Mouse (Mus musculus) kidney, embryonic 15.5 days (tissue): ENCODE measurements around the gene Tex22. TPM values are rescaled to one million over a fixed set of nuclear protein-coding genes. Genes with fewer than 3 reads are reported as not detected.

Experiments used
- ATAC-seq: fragments of 200-750 bp; cut with Nextera tagmentation; replicated peaks from 2 replicates; pipeline ENCODE4 v1.8.0; 2017; ENCODE audit warnings: moderate TSS enrichment; ENCODE audit not compliant: low FRiP score
- H3K27ac ChIP-seq: fragments of 300-500 bp; sonication (generic); 2 replicates; pipeline ENCODE4 v1.5.1; 2015; ENCODE audit warnings: mild to moderate bottlenecking, inconsistent platforms
- H3K27me3 ChIP-seq: fragments of 300-500 bp; sonication (generic); 2 replicates; pipeline ENCODE4 v1.6.1; 2015; ENCODE audit warnings: inconsistent platforms
- H3K36me3 ChIP-seq: fragments of 300-500 bp; sonication (generic); 2 replicates; pipeline ENCODE4 v1.6.1; 2015; ENCODE audit warnings: inconsistent platforms
- H3K4me1 ChIP-seq: fragments of 300-500 bp; sonication (generic); 2 replicates; pipeline ENCODE4 v1.6.1; 2015; ENCODE audit warnings: inconsistent platforms
- H3K4me2 ChIP-seq: fragments of 300-500 bp; sonication (generic); 2 replicates; pipeline ENCODE4 v1.6.1; 2015; ENCODE audit warnings: moderate library complexity, mild to moderate bottlenecking, inconsistent platforms
- H3K4me3 ChIP-seq: fragments of 300-500 bp; sonication (generic); replicated peaks from 2 replicates; pipeline ENCODE4 v1.5.1; 2015; ENCODE audit warnings: mild to moderate bottlenecking, inconsistent platforms
- H3K9ac ChIP-seq: fragments of 300-500 bp; sonication (generic); 2 replicates; pipeline ENCODE4 v1.6.1; 2015; ENCODE audit warnings: mild to moderate bottlenecking, inconsistent platforms
- H3K9me3 ChIP-seq: fragments of 300-500 bp; sonication (generic); replicated peaks from 2 replicates; pipeline ENCODE4 v1.6.1; 2016; ENCODE audit warnings: inconsistent platforms
- WGBS: fragments of 180-500 bp; shearing (Covaris S2); methylation state at CpG from one replicate; pipeline ENCODE4 v1.1.7; 2015; ENCODE audit warnings: mixed read lengths; 5-methylcytosine and 5-hydroxymethylcytosine counted together
- polyA plus RNA-seq: library from polyadenylated mRNA; unstranded; fragments of >200 nt; fragmentation: Nextera tagmentation; extraction: Ambion mirVana; gene quantifications from 2 replicates; pipeline ENCODE4 v1.2.1, GENCODE M21; 2015

Gene Tex22
- polyA plus RNA-seq = 0.80 TPM in 1 of 2 replicates, not detected in the other

- 2% methylated on average over 32 of the region's 32 CpGs for WGBS
These were observed at the start of gene Tex22 for GRCm38 (mm10) chr12:113074329-113075062. Gene Tex22 (plus strand): TSS chr12:113074502.

DNA sequence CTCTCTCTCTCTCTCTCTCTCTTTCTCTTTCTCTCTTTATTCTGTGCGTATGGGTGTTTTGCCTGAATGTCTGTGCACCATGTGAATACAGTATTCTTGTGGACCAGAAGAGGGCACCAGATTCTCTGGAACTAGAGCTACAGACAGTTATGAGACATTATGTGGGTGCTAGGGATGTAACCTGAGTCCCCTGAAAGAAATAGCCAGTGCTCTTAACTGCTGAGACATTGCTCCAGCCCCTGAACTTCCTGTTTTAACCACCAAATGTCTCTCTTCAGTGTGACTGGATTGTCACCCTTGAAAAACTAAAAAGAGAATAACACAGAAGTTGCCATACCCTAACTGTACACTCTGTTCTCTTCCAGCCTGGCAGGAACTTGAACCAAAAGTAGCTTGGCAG, 47.7 kb upstream of the Tex22 start:
- peaks cover 32% of the 10 kb centered on the region for H3K4me1 ChIP-seq
- H3K9me3 ChIP-seq = no peaks in the 10 kb centered on the region
- H3K4me2 ChIP-seq = no peak overlapping the region
- no peak for ATAC-seq
- no peaks in the 10 kb centered on the region for H3K27me3 ChIP-seq
- WGBS = 96% methylated on average over 1 of the region's 1 CpGs
- peaks cover 15% of the 10 kb centered on the region for H3K36me3 ChIP-seq
- no peak overlapping the region for H3K9ac ChIP-seq
- no peak overlapping the region for H3K27ac ChIP-seq
- H3K4me3 ChIP-seq = no peak overlapping the region

More at GRCm38 (mm10) chr12:113074329-113075062, at the start of gene Tex22:
- H3K4me1 ChIP-seq = peaks cover 21% of the 10 kb centered on the region
- H3K4me2 ChIP-seq = peak within 1 kb of the TSS; percentile 94
- H3K9me3 ChIP-seq = no peaks in the 10 kb centered on the region
- peak; percentile 93 for ATAC-seq
- H3K9ac ChIP-seq = peak within 1 kb of the TSS; percentile 55
- H3K36me3 ChIP-seq = peaks cover 27% of the 10 kb centered on the region
- H3K27ac ChIP-seq = peak within 1 kb of the TSS; percentile 94
- H3K4me3 ChIP-seq = peak within 1 kb of the TSS; percentile 51
- H3K27me3 ChIP-seq = no peaks in the 10 kb centered on the region

- H3K4me1 ChIP-seq = peaks cover 42% of the 10 kb centered on the region
- no peak overlapping the region for H3K4me3 ChIP-seq
- WGBS = 82% methylated on average over 2 of the region's 2 CpGs
- H3K27me3 ChIP-seq = no peaks in the 10 kb centered on the region
- peaks cover 15% of the 10 kb centered on the region for H3K36me3 ChIP-seq
- no peak for ATAC-seq
- H3K4me2 ChIP-seq = no peak overlapping the region
- no peaks in the 10 kb centered on the region for H3K9me3 ChIP-seq
- H3K27ac ChIP-seq = no peak overlapping the region
- H3K9ac ChIP-seq = no peak overlapping the region
These were observed 46.8 kb upstream of the Tex22 start for GRCm38 (mm10) chr12:113027495-113027894.

DNA sequence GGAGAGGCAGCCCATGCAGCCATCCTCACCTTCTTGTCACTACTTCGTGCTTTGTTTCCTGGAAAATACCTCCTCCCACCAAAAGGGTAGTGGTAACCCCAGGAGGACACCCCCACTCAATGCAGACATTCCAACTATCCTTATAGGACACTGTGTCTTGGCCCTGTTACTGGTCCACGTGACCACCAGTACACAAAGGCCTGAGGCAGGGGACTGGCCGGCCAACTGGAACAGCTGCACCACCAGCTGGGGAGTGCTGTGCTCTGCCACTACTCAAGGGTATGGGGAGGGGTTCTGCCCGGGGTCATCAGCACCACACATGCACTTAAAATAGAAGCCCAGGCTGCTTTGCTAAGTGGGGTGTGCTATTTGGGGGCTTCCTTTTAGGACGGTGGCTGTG, 46.2 kb upstream of the Tex22 start:
- Histone ChIP-seq H3K9ac (no peak overlapping the region), H3K9me3 (no peaks in the 10 kb centered on the region), H3K4me3 (no peak overlapping the region), H3K4me2 (no peak overlapping the region), H3K27ac (no peak overlapping the region), H3K36me3 (peaks cover 15% of the 10 kb centered on the region), H3K4me1 (peaks cover 47% of the 10 kb centered on the region), H3K27me3 (no peaks in the 10 kb centered on the region)
- WGBS = 58% methylated on average over 5 of the region's 5 CpGs
- ATAC-seq = 0 out of 2 replicates have a peak, but pooled peaks have one; percentile 22

GRCm38 (mm10) chr12:113028898-113029297, 45.4 kb upstream of the Tex22 start:
- H3K4me3 ChIP-seq = no peak overlapping the region
- peaks cover 56% of the 10 kb centered on the region for H3K4me1 ChIP-seq
- H3K9me3 ChIP-seq = no peaks in the 10 kb centered on the region
- 71% methylated on average over 9 of the region's 9 CpGs for WGBS
- H3K4me2 ChIP-seq = no peak overlapping the region
- H3K9ac ChIP-seq = no peak overlapping the region
- no peak for ATAC-seq
- peaks cover 15% of the 10 kb centered on the region for H3K36me3 ChIP-seq
- H3K27ac ChIP-seq = no peak overlapping the region
- no peaks in the 10 kb centered on the region for H3K27me3 ChIP-seq

DNA sequence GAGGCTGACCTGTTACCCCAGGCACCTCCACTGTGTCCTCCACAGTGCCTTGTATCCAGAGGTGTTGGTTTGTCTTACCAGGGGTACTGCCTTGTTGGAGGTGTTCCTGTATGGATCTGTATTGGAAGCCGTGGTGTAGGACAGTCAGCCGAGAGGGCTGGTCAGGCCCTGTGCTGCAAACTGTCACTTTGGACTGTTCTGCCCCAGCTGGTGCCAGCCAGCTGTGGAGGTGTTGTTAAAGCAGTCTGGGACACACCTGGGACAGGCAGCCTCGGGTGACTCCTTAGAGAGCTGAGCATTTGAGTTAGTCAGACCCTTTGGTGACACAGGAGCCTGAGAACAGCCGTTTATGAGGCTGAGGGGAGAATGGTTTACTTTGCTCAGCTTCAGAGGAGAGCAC, 44.3 kb upstream of the Tex22 start:
- Histone ChIP-seq H3K36me3 (peaks cover 7% of the 10 kb centered on the region; the same call in 1 of the 2 replicates), H3K27me3 (no peaks in the 10 kb centered on the region), H3K9ac (no peak overlapping the region), H3K4me2 (no peak overlapping the region), H3K27ac (peak overlapping the region; percentile 13; the same call in 1 of the 2 replicates), H3K4me1 (peaks cover 59% of the 10 kb centered on the region), H3K4me3 (no peak overlapping the region), H3K9me3 (no peaks in the 10 kb centered on the region)
- ATAC-seq = no peak
- WGBS = 40% methylated on average over 4 of the region's 4 CpGs

DNA sequence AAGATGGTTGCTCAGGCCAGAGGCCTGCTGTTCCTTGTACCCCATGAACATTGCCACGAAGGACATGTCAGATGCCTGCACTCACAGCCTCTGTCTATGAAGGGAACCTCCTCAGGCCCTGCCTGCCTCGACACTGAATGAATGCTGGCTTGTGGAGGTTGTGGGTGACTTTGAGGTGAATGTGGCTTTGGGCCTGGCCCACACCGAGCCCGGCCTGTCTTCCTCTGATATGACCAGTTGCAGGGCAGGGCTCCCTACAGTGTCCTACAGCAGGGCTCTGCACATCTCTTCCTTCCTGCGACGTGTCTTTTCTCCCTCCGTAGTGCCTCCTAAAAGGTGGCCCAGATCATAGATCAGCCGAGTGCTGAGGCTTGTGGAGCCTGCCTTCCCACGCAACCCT, 43.3 kb upstream of the Tex22 start:
- no peak for ATAC-seq

DNA sequence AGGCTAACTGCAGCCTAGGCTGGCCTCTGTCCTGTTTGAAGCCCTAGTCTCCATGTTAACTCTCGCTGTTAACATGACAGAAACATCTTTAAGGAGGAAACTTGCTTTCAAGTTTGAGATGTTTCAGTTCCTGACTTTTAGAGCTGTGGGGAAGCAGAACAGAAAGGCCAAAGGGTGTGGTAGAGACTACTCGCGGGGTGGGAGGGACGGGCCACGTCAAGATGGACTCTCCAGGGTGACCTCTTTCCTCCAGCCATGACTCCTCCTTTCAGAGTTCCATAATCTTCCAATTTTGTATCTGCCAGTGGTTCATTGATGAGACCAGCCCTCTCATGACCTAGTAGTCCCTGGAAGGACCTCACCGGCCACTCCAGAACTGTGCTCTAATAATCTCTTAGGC, 42.9 kb upstream of the Tex22 start:
- no peaks in the 10 kb centered on the region for H3K9me3 ChIP-seq
- H3K9ac ChIP-seq = no peak overlapping the region
- no peak for ATAC-seq
- H3K27ac ChIP-seq = no peak overlapping the region
- WGBS = 90% methylated on average over 6 of the region's 6 CpGs
- H3K4me1 ChIP-seq = peaks cover 59% of the 10 kb centered on the region
- H3K4me3 ChIP-seq = no peak overlapping the region
- H3K36me3 ChIP-seq = no peaks in the 10 kb centered on the region
- no peak overlapping the region for H3K4me2 ChIP-seq
- no peaks in the 10 kb centered on the region for H3K27me3 ChIP-seq

More for the DNA sequence above, 43.3 kb upstream of the Tex22 start:
- Histone ChIP-seq H3K9ac (no peak overlapping the region), H3K4me3 (no peak overlapping the region), H3K27ac (no peak overlapping the region), H3K36me3 (peaks cover under 1% of the 10 kb centered on the region; the same call in 1 of the 2 replicates), H3K4me2 (no peak overlapping the region), H3K9me3 (no peaks in the 10 kb centered on the region), H3K27me3 (no peaks in the 10 kb centered on the region), H3K4me1 (peaks cover 59% of the 10 kb centered on the region)
- WGBS = 85% methylated on average over 9 of the region's 9 CpGs

GRCm38 (mm10) chr12:113032296-113033250, 41.7 kb upstream of the Tex22 start:
- Histone ChIP-seq H3K36me3 (no peaks in the 10 kb centered on the region), H3K4me2 (no peak overlapping the region), H3K4me1 (peaks cover 59% of the 10 kb centered on the region), H3K9me3 (no peaks in the 10 kb centered on the region), H3K27ac (peak overlapping the region; percentile 78), H3K9ac (0 out of 2 replicates have a peak overlapping the region, but pooled peaks have one; percentile 15), H3K4me3 (no peak overlapping the region), H3K27me3 (no peaks in the 10 kb centered on the region)
- 54% methylated on average over 11 of the region's 11 CpGs for WGBS
- ATAC-seq = peak; percentile 69

GRCm38 (mm10) chr12:113035093-113035492, 39.2 kb upstream of the Tex22 start:
- H3K36me3 ChIP-seq = no peaks in the 10 kb centered on the region
- H3K4me2 ChIP-seq = no peak overlapping the region
- no peak overlapping the region for H3K4me3 ChIP-seq
- no peak overlapping the region for H3K9ac ChIP-seq
- H3K27ac ChIP-seq = no peak overlapping the region
- H3K4me1 ChIP-seq = peaks cover 40% of the 10 kb centered on the region
- WGBS = 79% methylated on average over 2 of the region's 2 CpGs
- no peak for ATAC-seq
- no peaks in the 10 kb centered on the region for H3K9me3 ChIP-seq
- no peaks in the 10 kb centered on the region for H3K27me3 ChIP-seq

DNA sequence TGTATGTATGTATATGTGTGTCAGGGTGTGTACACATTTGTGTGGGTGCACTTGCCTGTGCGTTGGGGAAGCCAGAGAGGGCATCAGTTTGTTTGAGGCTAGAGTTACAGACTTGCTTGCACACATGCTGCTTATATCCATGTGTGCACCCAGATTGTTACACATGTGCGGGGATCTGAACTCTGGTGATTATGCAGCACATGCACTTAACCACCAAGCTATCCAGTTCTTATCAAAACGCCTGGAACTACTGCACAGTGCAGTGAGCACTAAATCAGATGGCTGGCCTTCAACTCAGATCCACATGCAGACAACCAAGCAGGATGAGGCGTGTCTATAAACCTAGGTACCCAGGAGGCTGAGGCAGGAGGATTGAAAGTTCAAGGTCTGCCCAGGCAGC, 37.3 kb upstream of the Tex22 start:
- no peak overlapping the region for H3K27ac ChIP-seq
- no peak overlapping the region for H3K9ac ChIP-seq
- H3K4me3 ChIP-seq = no peak overlapping the region
- H3K9me3 ChIP-seq = no peaks in the 10 kb centered on the region
- H3K36me3 ChIP-seq = no peaks in the 10 kb centered on the region
- no peak for ATAC-seq
- peaks cover 23% of the 10 kb centered on the region for H3K4me1 ChIP-seq
- no peak overlapping the region for H3K4me2 ChIP-seq
- no peaks in the 10 kb centered on the region for H3K27me3 ChIP-seq
- WGBS = 82% methylated on average over 4 of the region's 4 CpGs

DNA sequence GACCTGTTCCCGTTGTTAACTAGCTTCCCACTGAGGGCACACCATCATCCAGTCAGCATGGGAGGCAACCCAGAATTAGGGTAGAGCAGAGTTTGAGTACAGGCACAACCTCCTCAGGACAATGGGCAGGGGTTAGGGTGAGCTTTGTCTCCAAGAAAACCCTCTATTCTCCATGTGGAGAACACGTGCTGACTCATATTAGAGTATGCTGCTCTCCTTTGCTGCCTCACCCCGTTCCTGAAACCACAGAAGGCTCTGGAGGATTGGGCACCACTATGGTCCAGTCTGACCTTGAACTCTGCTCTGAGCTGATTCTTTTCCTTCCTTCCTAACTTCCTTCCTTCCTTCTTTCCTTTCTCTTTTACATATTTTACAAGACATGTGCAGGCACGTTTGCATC, 35.9 kb upstream of the Tex22 start:
- Histone ChIP-seq H3K36me3 (no peaks in the 10 kb centered on the region), H3K4me2 (no peak overlapping the region), H3K4me3 (no peak overlapping the region), H3K4me1 (peaks cover 8% of the 10 kb centered on the region), H3K27me3 (no peaks in the 10 kb centered on the region), H3K27ac (no peak overlapping the region), H3K9ac (no peak overlapping the region), H3K9me3 (no peaks in the 10 kb centered on the region)
- WGBS = 87% methylated on average over 4 of the region's 4 CpGs
- ATAC-seq = no peak
